In genomic region chr12:102885735-102886134, GRCm38 (mm10) we compare ENCODE assay signal across 9 mouse cellular contexts. TPM values are rescaled to one million over a fixed set of nuclear protein-coding genes. Genes with fewer than 3 reads are reported as not detected.
A peak's percentile ranks its signal among the peaks of the same experiment; 100 is the strongest.
DNase-seq lines count a peak whose midpoint lies in the region; ATAC-seq and TF ChIP-seq lines count a peak whose summit lies in the region.
"Had no signal": no experiment of that assay in that cellular context is flagged by ENCODE, and none has a peak within 500 bp of the region (broad histone marks: within the 10 kb centered on the region; RNA-seq: fewer than 3 reads in every experiment).

No protein-coding gene starts in this region.

- peak; percentile 9 for TF ChIP-seq RAD21 in MEL (IDR thresholded peaks at IDR 0.05; ENCODE audit: low read depth, low read length)

- no peaks in the 10 kb centered on the region for H3K36me3 ChIP-seq in intestine, embryonic 14.5 days (ENCODE audit: control insufficient read depth, insufficient read depth, low read length)
- H3K36me3 ChIP-seq in intestine, embryonic 16.5 days (ENCODE audit: control insufficient read depth, insufficient read depth, low read length) = no peaks in the 10 kb centered on the region
- H3K36me3 ChIP-seq in MEL (ENCODE audit: control insufficient read depth in 1 of 2, insufficient read depth in 2 of 2, low read length in 2 of 2) = no peaks in the 10 kb centered on the region
- no peaks in the 10 kb centered on the region for H3K36me3 ChIP-seq in hindbrain, embryonic 16.5 days (ENCODE audit: control insufficient read depth, insufficient read depth, low read length)

- 24% methylated on average over 5 of the region's 5 CpGs for WGBS in intestine, embryonic 14.5 days
- WGBS in intestine, embryonic 16.5 days = 18% methylated on average over 5 of the region's 5 CpGs
- WGBS in cerebellum, adult 2 months = 15% methylated on average over 5 of the region's 5 CpGs
- WGBS in hindbrain, embryonic 16.5 days = 21% methylated on average over 5 of the region's 5 CpGs

- H3K27me3 ChIP-seq in intestine, embryonic 14.5 days (replicated peaks; ENCODE audit: control insufficient read depth, insufficient read depth, low read length) = no peaks in the 10 kb centered on the region
- no peaks in the 10 kb centered on the region for H3K27me3 ChIP-seq in intestine, embryonic 16.5 days (replicated peaks; ENCODE audit: control insufficient read depth, insufficient read depth, low read length)
- peaks cover 3 to 5% of the 10 kb centered on the region in 2 experiments for H3K27me3 ChIP-seq in MEL (ENCODE audit: control insufficient read depth in 1 of 2, insufficient read depth in 2 of 2, low read length in 2 of 2)
- no peaks in the 10 kb centered on the region for H3K27me3 ChIP-seq in cerebellum, adult 2 months (ENCODE audit: control insufficient read depth, insufficient read depth, low read length)
- no peaks in the 10 kb centered on the region for H3K27me3 ChIP-seq in hindbrain, embryonic 16.5 days (replicated peaks; ENCODE audit: control insufficient read depth, insufficient read depth, low read length)

- TF ChIP-seq POLR2A in MEL (IDR thresholded peaks at IDR 0.05; ENCODE audit: control insufficient read depth in 1 of 2, insufficient read depth in 1 of 2, low read depth in 1 of 2, low read length in 2 of 2, poor library complexity in 1 of 2) = no peak
- no peak for TF ChIP-seq POLR2A in cerebellum, adult 2 months (IDR thresholded peaks at IDR 0.05; ENCODE audit: borderline replicate concordance, insufficient read depth, low read length)

- H3K4me3 ChIP-seq in intestine, embryonic 14.5 days (ENCODE audit: low read depth, low read length) = no peak overlapping the region
- no peak overlapping the region for H3K4me3 ChIP-seq in intestine, embryonic 16.5 days (ENCODE audit: low read length)
- no peak overlapping the region for H3K4me3 ChIP-seq in MEL (ENCODE audit: control insufficient read depth in 1 of 2, insufficient read depth in 1 of 2, low read depth in 2 of 2, low read length in 2 of 2)
- H3K4me3 ChIP-seq in cerebellum, adult 2 months (replicated peaks; ENCODE audit: insufficient read depth, low read depth, low read length) = no peak overlapping the region
- no peak overlapping the region for H3K4me3 ChIP-seq in hindbrain, embryonic 16.5 days (ENCODE audit: low read length)

- H3K9ac ChIP-seq in intestine, embryonic 14.5 days (ENCODE audit: low read length) = no peak overlapping the region
- no peak overlapping the region for H3K9ac ChIP-seq in intestine, embryonic 16.5 days (ENCODE audit: low read depth, low read length)
- H3K9ac ChIP-seq in MEL (ENCODE audit: control insufficient read depth, low read depth, low read length, poor library complexity, severe bottlenecking) = no peak overlapping the region
- no peak overlapping the region for H3K9ac ChIP-seq in hindbrain, embryonic 16.5 days (ENCODE audit: low read depth, low read length)

- ATAC-seq in intestine, embryonic 14.5 days (replicated peaks; ENCODE audit: low FRiP score, low TSS enrichment, low read depth) = no peak
- no peak for ATAC-seq in intestine, embryonic 16.5 days
- ATAC-seq in hindbrain, embryonic 16.5 days = peak; percentile 77
- ATAC-seq in megakaryocyte progenitor cell, adult 5-6 weeks (replicated peaks; ENCODE audit: poor library complexity) = peak; percentile 68

- H3K79me2 ChIP-seq in MEL (ENCODE audit: control insufficient read depth, insufficient read depth, low read length, poor library complexity) = no peaks in the 10 kb centered on the region

- H3K27ac ChIP-seq in intestine, embryonic 14.5 days (ENCODE audit: low read depth) = no peak overlapping the region
- H3K27ac ChIP-seq in intestine, embryonic 16.5 days (ENCODE audit: low read length) = no peak overlapping the region
- no peak overlapping the region for H3K27ac ChIP-seq in MEL (ENCODE audit: control insufficient read depth, low read depth, low read length)
- H3K27ac ChIP-seq in cerebellum, adult 2 months (ENCODE audit: insufficient read depth, low read length) = no peak overlapping the region
- no peak overlapping the region for H3K27ac ChIP-seq in hindbrain, embryonic 16.5 days (ENCODE audit: low read depth, low read length)

- H3K9me3 ChIP-seq in intestine, embryonic 14.5 days (ENCODE audit: control insufficient read depth, low read length) = no peaks in the 10 kb centered on the region
- H3K9me3 ChIP-seq in intestine, embryonic 16.5 days (ENCODE audit: control insufficient read depth, low read length) = no peaks in the 10 kb centered on the region
- H3K9me3 ChIP-seq in MEL (replicated peaks; ENCODE audit: insufficient read depth, low read length) = no peaks in the 10 kb centered on the region
- H3K9me3 ChIP-seq in hindbrain, embryonic 16.5 days (ENCODE audit: control insufficient read depth, low read length) = no peaks in the 10 kb centered on the region

- no peak for TF ChIP-seq EP300 in MEL (IDR thresholded peaks at IDR 0.05; ENCODE audit: low read depth in 1 of 2, low read length in 2 of 2)

- TF ChIP-seq CTCF in MEL (IDR thresholded peaks at IDR 0.05 in 2 of 3, conservative IDR thresholded peaks at IDR 0.05 in 1 of 3; ENCODE audit: control insufficient read depth in 1 of 3, insufficient read depth in 1 of 3, low read depth in 2 of 3, low read length in 3 of 3, poor library complexity in 1 of 3, severe bottlenecking in 1 of 3) = peak in 2 of 3 experiments; percentile 42 to 58; a peak in 4 of 6 replicates
- TF ChIP-seq CTCF in cerebellum, adult 2 months (IDR thresholded peaks at IDR 0.05; ENCODE audit: borderline replicate concordance, insufficient read depth, low read depth, low read length) = peak; percentile 83

- peak; percentile 53 for DNase-seq in intestine, embryonic 14.5 days (ENCODE audit: low spot score)
- DNase-seq in MEL (ENCODE audit: low read depth, low spot score) = no peak
- peak; percentile 45 to 47 for DNase-seq in cerebellum, adult 2 months
- DNase-seq in thymus, postnatal 14 days = peak; percentile 49
- DNase-seq in ovary, postnatal 10 days (ENCODE audit: low spot score) = no peak

- no peak overlapping the region for H3K4me2 ChIP-seq in intestine, embryonic 14.5 days (ENCODE audit: low read length)
- no peak overlapping the region for H3K4me2 ChIP-seq in intestine, embryonic 16.5 days (ENCODE audit: low read depth, low read length)
- no peak overlapping the region for H3K4me2 ChIP-seq in hindbrain, embryonic 16.5 days (ENCODE audit: low read length)

- no peaks in the 10 kb centered on the region for H3K4me1 ChIP-seq in intestine, embryonic 14.5 days (replicated peaks; ENCODE audit: control insufficient read depth, insufficient read depth, low read length)
- no peaks in the 10 kb centered on the region for H3K4me1 ChIP-seq in intestine, embryonic 16.5 days (ENCODE audit: control insufficient read depth, insufficient read depth, low read length)
- H3K4me1 ChIP-seq in MEL (ENCODE audit: control insufficient read depth in 1 of 2, insufficient read depth in 2 of 2, low read length in 2 of 2) = no peaks in the 10 kb centered on the region
- peaks cover 3% of the 10 kb centered on the region; the same call in 1 of the 2 replicates for H3K4me1 ChIP-seq in cerebellum, adult 2 months (ENCODE audit: control insufficient read depth, insufficient read depth, low read length)
- H3K4me1 ChIP-seq in hindbrain, embryonic 16.5 days (ENCODE audit: control insufficient read depth, insufficient read depth, low read depth, low read length) = no peaks in the 10 kb centered on the region; the same call in 1 of the 2 replicates

TF ChIP-seq in MEL, 35 proteins besides CTCF, POLR2A, EP300 and RAD21:
- no peak for TF ChIP-seq ZNF384 (IDR thresholded peaks at IDR 0.05; ENCODE audit: low read depth, low read length)
- TF ChIP-seq SMC3 (IDR thresholded peaks at IDR 0.05; ENCODE audit: low read depth, low read length) = peak; percentile 39

RNA-seq across cellular contexts. Expression of gene Btbd7, which starts 7.5 kb away (rescaled TPM):
- 19.7 and 22.0 TPM in 2 replicates for polyA plus RNA-seq in intestine, embryonic 14.5 days (2014; fragmentation: Nextera tagmentation; extraction: Ambion mirVana)
- 9.5 and 10.0 TPM in 2 replicates for polyA plus RNA-seq in intestine, embryonic 16.5 days (2015; fragmentation: Nextera tagmentation; extraction: Ambion mirVana)
- total RNA-seq in MEL (2012; rRNA removed) = 8.4 and 8.5 TPM in 2 replicates
- polyA plus RNA-seq in MEL (2012; ENCODE audit: insufficient read depth in 1 of 2, insufficient read length in 2 of 2, low read depth in 1 of 2, low replicate concordance in 2 of 2, missing spikeins in 1 of 2) = 10 to 100 TPM in 1 of 2 experiments, not detected in 1; 14.3 TPM
- 12.8 and 13.8 TPM in 2 replicates for polyA plus RNA-seq in cerebellum, adult 2 months (2012; rRNA removed)
- polyA plus RNA-seq in hindbrain, embryonic 16.5 days (2015; fragmentation: Nextera tagmentation; extraction: Ambion mirVana) = 9.8 and 10.3 TPM in 2 replicates
- total RNA-seq in megakaryocyte progenitor cell, adult 5-6 weeks (2015) = 16.5 and 18.7 TPM in 2 replicates
- total RNA-seq in megakaryocyte progenitor cell, adult 5-6 weeks (2017) = 17.2 and 20.0 TPM in 2 replicates

RNA-seq across cellular contexts. Expression of gene Cox8c, which starts 13.4 kb away (rescaled TPM):
- polyA plus RNA-seq in intestine, embryonic 14.5 days (2014; fragmentation: Nextera tagmentation; extraction: Ambion mirVana) = not detected in 2 replicates
- not detected in 2 replicates for polyA plus RNA-seq in intestine, embryonic 16.5 days (2015; fragmentation: Nextera tagmentation; extraction: Ambion mirVana)
- not detected in 2 replicates for total RNA-seq in MEL (2012; rRNA removed)
- polyA plus RNA-seq in MEL (2012; ENCODE audit: insufficient read depth in 1 of 2, insufficient read length in 2 of 2, low read depth in 1 of 2, low replicate concordance in 2 of 2, missing spikeins in 1 of 2) = not detected
- polyA plus RNA-seq in cerebellum, adult 2 months (2012; rRNA removed) = not detected in 2 replicates
- not detected in 2 replicates for polyA plus RNA-seq in hindbrain, embryonic 16.5 days (2015; fragmentation: Nextera tagmentation; extraction: Ambion mirVana)
- total RNA-seq in megakaryocyte progenitor cell, adult 5-6 weeks (2015) = not detected in 2 replicates
- not detected in 2 replicates for total RNA-seq in megakaryocyte progenitor cell, adult 5-6 weeks (2017)
- polyA plus RNA-seq: liver, embryonic 16.5 days had no signal

Comparison
In these comparisons a context has a peak if more than half of its experiments do, and no peak if none do; other contexts are left out.
1. ATAC-seq: peak in hindbrain, embryonic 16.5 days (single experiment) and megakaryocyte progenitor cell, adult 5-6 weeks (single experiment); none in intestine, embryonic 14.5 days (single experiment) and intestine, embryonic 16.5 days (single experiment).
2. DNase-seq: peak in intestine, embryonic 14.5 days (single experiment), cerebellum, adult 2 months (2 of 2) and thymus, postnatal 14 days (single experiment); none in MEL (single experiment) and ovary, postnatal 10 days (single experiment).